Mouse (Mus musculus) megakaryocyte, embryonic 14.5 days (primary cell): ENCODE results near the gene Pex11a.

Source experiments
- FLI1 ChIP-seq: IDR thresholded peaks from 2 replicates; pipeline ENCODE4 v1.6.1; 2012; ENCODE audit warnings: low read length, inconsistent platforms, mixed read lengths
- GATA1 ChIP-seq: IDR thresholded peaks from 3 replicates; pipeline ENCODE4 v1.6.1; 2012; ENCODE audit warnings: mixed read lengths, low read length, inconsistent platforms, borderline replicate concordance

DNA sequence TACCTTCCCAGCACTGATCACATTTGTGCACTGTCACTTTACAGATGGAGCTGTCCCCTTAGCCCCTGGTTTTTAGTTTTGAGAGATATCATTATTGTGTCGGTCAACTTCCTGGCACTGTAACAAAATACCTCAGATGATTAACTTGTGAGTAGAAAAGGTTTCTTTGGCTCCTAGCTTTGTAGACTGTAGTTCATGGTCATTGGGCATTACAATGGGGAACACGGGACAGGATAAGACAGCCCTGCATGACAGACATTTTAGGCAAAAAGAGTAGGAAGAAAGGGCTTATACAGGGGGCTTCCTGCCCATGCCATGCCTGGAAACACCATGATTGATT lies 39.6 kb upstream of the Pex11a start:
- no peak for TF ChIP-seq GATA1
- TF ChIP-seq FLI1, result no peak
